Mouse (Mus musculus): Measurements from ENCODE around the gene Vmp1. TPM values are rescaled to one million over a fixed set of nuclear protein-coding genes. Genes with fewer than 3 reads are reported as not detected.

Vmp1 gene
- polyA plus RNA-seq (2015; fragmentation: Nextera tagmentation; extraction: Ambion mirVana): 172 and 173 TPM in 2 replicates

DNA sequence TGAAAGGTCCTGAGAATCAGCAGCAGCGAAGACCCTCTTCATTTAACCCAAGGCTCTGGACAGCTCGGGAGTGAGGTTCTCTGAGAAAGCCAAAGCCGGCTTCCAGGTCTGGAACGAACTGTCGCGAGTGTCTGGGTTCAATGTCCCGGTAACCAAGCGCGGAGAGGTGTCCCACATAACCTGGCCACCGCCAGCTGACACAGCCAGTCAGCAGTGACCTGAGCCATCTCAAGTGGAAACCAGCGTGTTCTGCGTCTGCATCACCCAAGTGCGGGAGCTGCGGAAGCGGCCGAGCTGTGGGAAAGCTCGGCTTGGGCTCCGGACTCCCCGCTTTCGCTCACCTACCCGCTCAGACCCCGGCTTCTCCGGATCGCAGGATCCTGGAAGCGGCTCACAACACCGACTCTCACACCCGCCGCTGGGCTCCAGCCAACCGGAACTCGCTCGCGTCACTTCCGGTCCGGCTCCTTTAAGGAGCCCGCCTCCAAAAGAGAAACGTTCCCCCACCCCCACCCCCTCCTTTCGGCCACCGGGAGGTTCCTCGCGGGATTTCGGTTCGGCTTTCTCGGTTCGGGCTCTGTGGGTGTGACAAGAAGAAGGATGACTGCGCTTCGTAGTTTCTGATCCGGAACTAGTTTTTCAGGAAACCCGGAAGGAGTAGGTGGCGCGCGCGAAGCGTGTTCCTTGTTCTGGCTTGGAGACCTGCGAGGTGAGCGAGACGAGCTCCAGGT is at the start of gene Vmp1, which contains the start of gene Ptrh2:
TSS of gene Vmp1 (minus strand) at position 442 of the 731 bp plus-strand sequence.
TSS of gene Ptrh2 (plus strand) at position 591 of the 731 bp plus-strand sequence.
- peak within 1 kb of the TSS; percentile 74 for H3K4me3 ChIP-seq (ENCODE audit: low read length)
- peak; percentile 92 for ATAC-seq (ENCODE audit: low FRiP score, low TSS enrichment)
- under 1% methylated on average over 55 of the region's 56 CpGs for WGBS

GRCm38 (mm10) chr11:86731443-86731842 is 47.8 kb upstream of the Vmp1 start:
- Histone ChIP-seq H3K27ac (ENCODE audit: low read length) (no peak overlapping the region), H3K4me1 (ENCODE audit: insufficient read depth, low read length) (no peaks in the 10 kb centered on the region), H3K9ac (replicated peaks; ENCODE audit: low read length) (no peak overlapping the region), H3K4me3 (ENCODE audit: low read length) (no peak overlapping the region), H3K27me3 (ENCODE audit: insufficient read depth, low read length) (no peaks in the 10 kb centered on the region), H3K9me3 (ENCODE audit: low read length) (no peaks in the 10 kb centered on the region), H3K36me3 (ENCODE audit: insufficient read depth, low read length) (peaks cover 36% of the 10 kb centered on the region), H3K4me2 (replicated peaks; ENCODE audit: low read depth, low read length) (no peak overlapping the region)
- no peak for ATAC-seq (ENCODE audit: low FRiP score, low TSS enrichment)
- WGBS: 91% methylated on average over 2 of the region's 2 CpGs

More for the DNA sequence above, at the start of gene Vmp1, which contains the start of gene Ptrh2:
- Histone ChIP-seq H3K9ac (replicated peaks; ENCODE audit: low read length) (peak within 1 kb of the TSS; percentile 79), H3K9me3 (ENCODE audit: low read length) (no peaks in the 10 kb centered on the region), H3K36me3 (ENCODE audit: insufficient read depth, low read length) (peaks cover 3% of the 10 kb centered on the region; the same call in 1 of the 2 replicates), H3K4me1 (ENCODE audit: insufficient read depth, low read length) (peaks cover 44% of the 10 kb centered on the region), H3K4me2 (replicated peaks; ENCODE audit: low read depth, low read length) (peak within 1 kb of the TSS; percentile 73), H3K27ac (ENCODE audit: low read length) (peak within 1 kb of the TSS; percentile 91), H3K27me3 (ENCODE audit: insufficient read depth, low read length) (no peaks in the 10 kb centered on the region)

GRCm38 (mm10) chr11:86725607-86726006 is 42.0 kb upstream of the Vmp1 start:
- H3K4me2 ChIP-seq (replicated peaks; ENCODE audit: low read depth, low read length): no peak overlapping the region
- ATAC-seq (ENCODE audit: low FRiP score, low TSS enrichment): no peak
- no peaks in the 10 kb centered on the region for H3K9me3 ChIP-seq (ENCODE audit: low read length)
- no peak overlapping the region for H3K9ac ChIP-seq (replicated peaks; ENCODE audit: low read length)
- no peaks in the 10 kb centered on the region for H3K4me1 ChIP-seq (ENCODE audit: insufficient read depth, low read length)
- no peak overlapping the region for H3K4me3 ChIP-seq (ENCODE audit: low read length)
- H3K36me3 ChIP-seq (ENCODE audit: insufficient read depth, low read length): peaks cover 40% of the 10 kb centered on the region
- no peaks in the 10 kb centered on the region for H3K27me3 ChIP-seq (ENCODE audit: insufficient read depth, low read length)
- H3K27ac ChIP-seq (ENCODE audit: low read length): no peak overlapping the region

- Histone ChIP-seq H3K27ac (ENCODE audit: low read length) (no peak overlapping the region), H3K9ac (replicated peaks; ENCODE audit: low read length) (no peak overlapping the region), H3K9me3 (ENCODE audit: low read length) (no peaks in the 10 kb centered on the region), H3K4me3 (ENCODE audit: low read length) (no peak overlapping the region), H3K4me1 (ENCODE audit: insufficient read depth, low read length) (no peaks in the 10 kb centered on the region), H3K36me3 (ENCODE audit: insufficient read depth, low read length) (peaks cover 42% of the 10 kb centered on the region), H3K27me3 (ENCODE audit: insufficient read depth, low read length) (no peaks in the 10 kb centered on the region), H3K4me2 (replicated peaks; ENCODE audit: low read depth, low read length) (no peak overlapping the region)
- WGBS: 88% methylated on average over 7 of the region's 7 CpGs
- no peak for ATAC-seq (ENCODE audit: low FRiP score, low TSS enrichment)
Observed at GRCm38 (mm10) chr11:86724982-86725381, 41.3 kb upstream of the Vmp1 start.

- H3K4me3 ChIP-seq (ENCODE audit: low read length): no peak overlapping the region
- 93% methylated on average over 3 of the region's 3 CpGs for WGBS
- H3K36me3 ChIP-seq (ENCODE audit: insufficient read depth, low read length): peaks cover 45% of the 10 kb centered on the region
- H3K27me3 ChIP-seq (ENCODE audit: insufficient read depth, low read length): no peaks in the 10 kb centered on the region
- H3K27ac ChIP-seq (ENCODE audit: low read length): no peak overlapping the region
- H3K9ac ChIP-seq (replicated peaks; ENCODE audit: low read length): no peak overlapping the region
- ATAC-seq (ENCODE audit: low FRiP score, low TSS enrichment): no peak
- H3K9me3 ChIP-seq (ENCODE audit: low read length): no peaks in the 10 kb centered on the region
- no peak overlapping the region for H3K4me2 ChIP-seq (replicated peaks; ENCODE audit: low read depth, low read length)
- no peaks in the 10 kb centered on the region for H3K4me1 ChIP-seq (ENCODE audit: insufficient read depth, low read length)
Observed at GRCm38 (mm10) chr11:86724004-86724403, 40.4 kb upstream of the Vmp1 start.

GRCm38 (mm10) chr11:86719390-86719789 is 35.8 kb upstream of the Vmp1 start:
- H3K27ac ChIP-seq (ENCODE audit: low read length): no peak overlapping the region
- no peak overlapping the region for H3K4me2 ChIP-seq (replicated peaks; ENCODE audit: low read depth, low read length)
- 90% methylated on average over 8 of the region's 8 CpGs for WGBS
- no peaks in the 10 kb centered on the region for H3K9me3 ChIP-seq (ENCODE audit: low read length)
- no peaks in the 10 kb centered on the region for H3K27me3 ChIP-seq (ENCODE audit: insufficient read depth, low read length)
- H3K4me1 ChIP-seq (ENCODE audit: insufficient read depth, low read length): no peaks in the 10 kb centered on the region
- peaks cover 51% of the 10 kb centered on the region for H3K36me3 ChIP-seq (ENCODE audit: insufficient read depth, low read length)
- H3K9ac ChIP-seq (replicated peaks; ENCODE audit: low read length): no peak overlapping the region
- ATAC-seq (ENCODE audit: low FRiP score, low TSS enrichment): no peak
- no peak overlapping the region for H3K4me3 ChIP-seq (ENCODE audit: low read length)

DNA sequence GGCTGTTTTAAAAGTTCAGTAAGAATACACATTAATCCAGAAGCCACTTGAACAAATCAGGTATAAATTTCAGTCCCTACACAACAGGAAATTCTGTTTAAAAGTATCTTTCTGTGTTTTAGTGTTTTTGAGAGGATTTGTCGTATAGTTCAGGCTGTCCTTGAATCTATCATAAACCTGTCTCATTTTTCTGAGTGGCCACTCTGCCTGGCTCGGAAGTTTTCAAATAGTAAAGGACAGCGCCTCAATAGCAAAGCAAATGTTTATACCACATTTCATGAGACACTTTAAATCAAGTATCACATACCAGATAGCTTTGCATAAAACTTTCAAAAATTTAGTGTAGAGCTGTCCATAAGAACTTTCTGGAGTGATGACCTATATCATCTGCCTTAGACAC is 34.7 kb upstream of the Vmp1 start:
- Histone ChIP-seq H3K9ac (replicated peaks; ENCODE audit: low read length) (no peak overlapping the region), H3K4me1 (ENCODE audit: insufficient read depth, low read length) (no peaks in the 10 kb centered on the region), H3K27ac (ENCODE audit: low read length) (no peak overlapping the region), H3K9me3 (ENCODE audit: low read length) (no peaks in the 10 kb centered on the region), H3K4me3 (ENCODE audit: low read length) (no peak overlapping the region), H3K36me3 (ENCODE audit: insufficient read depth, low read length) (peaks cover 48% of the 10 kb centered on the region), H3K27me3 (ENCODE audit: insufficient read depth, low read length) (no peaks in the 10 kb centered on the region), H3K4me2 (replicated peaks; ENCODE audit: low read depth, low read length) (no peak overlapping the region)
- ATAC-seq (ENCODE audit: low FRiP score, low TSS enrichment): no peak
- WGBS: 80% methylated on average over 3 of the region's 3 CpGs

DNA sequence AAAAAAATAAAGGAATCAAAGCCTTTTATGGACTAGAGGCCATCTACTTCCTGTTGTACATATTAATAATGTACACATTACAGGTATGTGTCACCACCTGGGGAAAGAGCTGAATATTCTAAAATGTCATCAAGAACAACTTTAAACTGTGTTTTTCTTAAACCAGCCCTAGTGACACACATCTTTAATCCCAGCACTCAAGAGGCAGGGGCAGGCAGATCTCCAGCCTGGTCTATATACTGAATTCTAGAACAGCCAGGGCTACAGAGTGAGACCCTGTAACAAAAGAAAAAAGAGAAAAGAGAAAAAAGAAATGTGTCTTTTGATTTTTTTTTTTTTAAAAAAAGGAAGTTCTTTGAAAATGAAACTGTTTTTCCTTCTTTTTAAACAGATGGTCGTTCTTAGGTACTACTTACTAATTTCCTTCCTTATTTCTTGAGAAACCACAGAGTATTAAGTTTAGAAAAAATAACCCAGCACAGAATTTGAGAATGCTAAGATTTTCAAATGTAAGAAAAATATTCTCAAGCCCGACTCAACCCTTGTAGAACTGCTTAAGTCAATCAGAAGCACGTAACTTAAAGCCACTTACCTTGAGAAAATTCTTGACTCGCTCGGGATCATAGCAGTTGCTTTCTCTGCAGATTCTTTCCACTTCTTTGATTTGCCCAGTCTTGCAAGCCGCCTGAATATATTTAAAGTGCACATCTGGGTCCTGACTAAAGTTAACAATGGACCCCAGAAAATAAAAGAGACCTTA is 33.9 kb upstream of the Vmp1 start:
- Histone ChIP-seq H3K4me2 (replicated peaks; ENCODE audit: low read depth, low read length) (no peak overlapping the region), H3K4me1 (ENCODE audit: insufficient read depth, low read length) (no peaks in the 10 kb centered on the region), H3K4me3 (ENCODE audit: low read length) (no peak overlapping the region), H3K36me3 (ENCODE audit: insufficient read depth, low read length) (peaks cover 46% of the 10 kb centered on the region), H3K27ac (ENCODE audit: low read length) (no peak overlapping the region), H3K9me3 (ENCODE audit: low read length) (no peaks in the 10 kb centered on the region), H3K27me3 (ENCODE audit: insufficient read depth, low read length) (no peaks in the 10 kb centered on the region), H3K9ac (replicated peaks; ENCODE audit: low read length) (no peak overlapping the region)
- 90% methylated on average over 6 of the region's 6 CpGs for WGBS
- ATAC-seq (ENCODE audit: low FRiP score, low TSS enrichment): no peak

- Histone ChIP-seq H3K4me3 (ENCODE audit: low read length) (no peak overlapping the region), H3K27me3 (ENCODE audit: insufficient read depth, low read length) (no peaks in the 10 kb centered on the region), H3K9me3 (ENCODE audit: low read length) (no peaks in the 10 kb centered on the region), H3K4me2 (replicated peaks; ENCODE audit: low read depth, low read length) (no peak overlapping the region), H3K36me3 (ENCODE audit: insufficient read depth, low read length) (peaks cover 47% of the 10 kb centered on the region), H3K27ac (ENCODE audit: low read length) (no peak overlapping the region), H3K4me1 (ENCODE audit: insufficient read depth, low read length) (no peaks in the 10 kb centered on the region), H3K9ac (replicated peaks; ENCODE audit: low read length) (no peak overlapping the region)
- no peak for ATAC-seq (ENCODE audit: low FRiP score, low TSS enrichment)
Observed at GRCm38 (mm10) chr11:86714606-86715005, 31.0 kb upstream of the Vmp1 start.

GRCm38 (mm10) chr11:86701151-86701550 is 17.5 kb upstream of the Vmp1 start:
- no peaks in the 10 kb centered on the region for H3K9me3 ChIP-seq (ENCODE audit: low read length)
- peaks cover 72% of the 10 kb centered on the region for H3K36me3 ChIP-seq (ENCODE audit: insufficient read depth, low read length)
- H3K4me3 ChIP-seq (ENCODE audit: low read length): no peak overlapping the region
- no peak overlapping the region for H3K9ac ChIP-seq (replicated peaks; ENCODE audit: low read length)
- H3K27me3 ChIP-seq (ENCODE audit: insufficient read depth, low read length): no peaks in the 10 kb centered on the region
- H3K4me2 ChIP-seq (replicated peaks; ENCODE audit: low read depth, low read length): no peak overlapping the region
- ATAC-seq (ENCODE audit: low FRiP score, low TSS enrichment): no peak
- no peak overlapping the region for H3K27ac ChIP-seq (ENCODE audit: low read length)
- H3K4me1 ChIP-seq (ENCODE audit: insufficient read depth, low read length): no peaks in the 10 kb centered on the region
- WGBS: 75% methylated on average over 4 of the region's 4 CpGs

Measured in kidney, embryonic 16.5 days (tissue).